Mouse (Mus musculus) MEL (cell line): Measurements from ENCODE around the gene Timp2. TPM values are rescaled to one million over a fixed set of nuclear protein-coding genes. Genes with fewer than 3 reads are reported as not detected.

ENCODE experiments used
- DNase-seq: peaks from one replicate; pipeline ENCODE4 v3.0.0; 2011; ENCODE audit warnings: low read depth, low spot score
- H3K27ac ChIP-seq: 2 replicates; pipeline ENCODE4 v1.5.1; 2012; ENCODE audit warnings: low read depth, mild to moderate bottlenecking, control low read depth, low read length, moderate library complexity; ENCODE audit not compliant: control insufficient read depth
- H3K27me3 ChIP-seq, 2 experiments: fragments of 150-350 bp in 1 of 2; sonication (generic) in 1 of 2; 2 replicates each; pipeline ENCODE4 v1.6.1; 2012; ENCODE audit warnings: low read length in 2 of 2, mild to moderate bottlenecking in 2 of 2, improper control_type of control experiment in 1 of 2, moderate library complexity in 1 of 2; ENCODE audit not compliant: insufficient read depth in 2 of 2, control insufficient read depth in 1 of 2
- H3K36me3 ChIP-seq, 2 experiments: 2 replicates each; pipeline ENCODE4 v1.6.1; 2012 to 2014; ENCODE audit warnings: low read length in 2 of 2, improper control_type of control experiment in 1 of 2, inconsistent platforms in 1 of 2, mild to moderate bottlenecking in 1 of 2; ENCODE audit not compliant: insufficient read depth in 2 of 2, control insufficient read depth in 1 of 2
- H3K4me1 ChIP-seq, 2 experiments: fragments of 150-350 bp in 1 of 2; sonication (generic) in 1 of 2; 2 replicates each; pipeline ENCODE4 v1.6.1; 2012; ENCODE audit warnings: low read length in 2 of 2, improper control_type of control experiment in 1 of 2, mild to moderate bottlenecking in 1 of 2; ENCODE audit not compliant: insufficient read depth in 2 of 2, control insufficient read depth in 1 of 2
- H3K4me3 ChIP-seq, 2 experiments: fragments of 150-350 bp in 1 of 2; sonication (generic) in 1 of 2; 2 replicates each; pipeline ENCODE4 v1.5.1; 2012; ENCODE audit warnings: low read depth in 2 of 2, low read length in 2 of 2, mild to moderate bottlenecking in 2 of 2, moderate library complexity in 2 of 2, control low read depth in 1 of 2, improper control_type of control experiment in 1 of 2; ENCODE audit not compliant: control insufficient read depth in 1 of 2, insufficient read depth in 1 of 2
- H3K79me2 ChIP-seq: 2 replicates; pipeline ENCODE4 v1.6.1; 2012; ENCODE audit warnings: mild to moderate bottlenecking, low read length, moderate library complexity; ENCODE audit not compliant: control insufficient read depth, poor library complexity, insufficient read depth
- H3K9ac ChIP-seq: 2 replicates; pipeline ENCODE4 v1.6.1; 2012; ENCODE audit warnings: low read depth, mild to moderate bottlenecking, control low read depth, low read length, moderate library complexity; ENCODE audit not compliant: control insufficient read depth, poor library complexity, severe bottlenecking
- H3K9me3 ChIP-seq: fragments of 150-350 bp; sonication (generic); replicated peaks from 2 replicates; pipeline ENCODE4 v1.6.1; 2012; ENCODE audit warnings: mild to moderate bottlenecking, low read length, improper control_type of control experiment, moderate library complexity; ENCODE audit not compliant: insufficient read depth
- BHLHE40 ChIP-seq: IDR thresholded peaks from 2 replicates; pipeline ENCODE4 v1.6.1; 2012; ENCODE audit warnings: low read depth, mild to moderate bottlenecking, inconsistent platforms, low read length, improper control_type of control experiment, borderline replicate concordance
- CTCF ChIP-seq, 3 experiments: IDR thresholded peaks in 2 of 3; conservative IDR thresholded peaks in 1 of 3; 2 replicates each; pipeline ENCODE4 v1.5.1; 2011 to 2012; ENCODE audit warnings: low read length in 3 of 3, low read depth in 2 of 3, mild to moderate bottlenecking in 2 of 3, improper control_type of control experiment in 1 of 3, inconsistent platforms in 1 of 3, mixed read lengths in 1 of 3, moderate library complexity in 1 of 3; ENCODE audit not compliant: control insufficient read depth in 1 of 3, insufficient read depth in 1 of 3, poor library complexity in 1 of 3, severe bottlenecking in 1 of 3
- ETS1 ChIP-seq: IDR thresholded peaks from 2 replicates; pipeline ENCODE4 v1.6.1; 2012; ENCODE audit warnings: low read depth, mild to moderate bottlenecking, inconsistent platforms, low read length, improper control_type of control experiment, moderate library complexity
- GABPA ChIP-seq: IDR thresholded peaks from 2 replicates; pipeline ENCODE4 v1.6.1; 2012; ENCODE audit warnings: low read depth, mild to moderate bottlenecking, inconsistent platforms, low read length, improper control_type of control experiment, moderate library complexity
- GATA1 ChIP-seq: IDR thresholded peaks from 2 replicates; pipeline ENCODE4 v1.6.1; 2011; ENCODE audit warnings: low read depth, low read length, improper control_type of control experiment
- HCFC1 ChIP-seq: IDR thresholded peaks from 2 replicates; pipeline ENCODE4 v1.6.1; 2012; ENCODE audit warnings: low read depth, mild to moderate bottlenecking, inconsistent platforms, low read length, improper control_type of control experiment, moderate library complexity
- KAT2A ChIP-seq: conservative IDR thresholded peaks from 2 replicates; pipeline ENCODE4 v1.6.1; 2012; ENCODE audit warnings: low read depth, low read length, improper control_type of control experiment, inconsistent platforms
- MAFK ChIP-seq: IDR thresholded peaks from 2 replicates; pipeline ENCODE4 v1.6.1; 2011; ENCODE audit warnings: low read depth, mild to moderate bottlenecking, low read length, improper control_type of control experiment, borderline replicate concordance
- MEF2A ChIP-seq: IDR thresholded peaks from 2 replicates; pipeline ENCODE4 v1.6.1; 2014; ENCODE audit warnings: low read depth, mild to moderate bottlenecking, inconsistent platforms, low read length, improper control_type of control experiment; ENCODE audit not compliant: poor library complexity, insufficient replicate concordance, severe bottlenecking; ENCODE audit errors: extremely low read depth
- MYB ChIP-seq: IDR thresholded peaks from 2 replicates; pipeline ENCODE4 v1.6.1; 2011; ENCODE audit warnings: mild to moderate bottlenecking, low read depth, low read length, improper control_type of control experiment
- POLR2AphosphoS5 ChIP-seq: IDR thresholded peaks from 2 replicates; pipeline ENCODE4 v1.6.1; 2012; ENCODE audit warnings: low read depth, borderline replicate concordance, mild to moderate bottlenecking, inconsistent platforms, low read length, moderate library complexity, mixed read lengths
- RAD21 ChIP-seq: IDR thresholded peaks from 2 replicates; pipeline ENCODE4 v1.6.1; 2011; ENCODE audit warnings: mild to moderate bottlenecking, low read depth, low read length, improper control_type of control experiment
- RCOR1 ChIP-seq: IDR thresholded peaks from 2 replicates; pipeline ENCODE4 v1.6.1; 2012; ENCODE audit warnings: low read depth, mild to moderate bottlenecking, inconsistent platforms, low read length, improper control_type of control experiment
- TAL1 ChIP-seq: IDR thresholded peaks from 2 replicates; pipeline ENCODE4 v1.6.1; 2012; ENCODE audit warnings: mild to moderate bottlenecking, inconsistent platforms, low read length, moderate library complexity, mixed read lengths
- UBTF ChIP-seq: IDR thresholded peaks from 2 replicates; pipeline ENCODE4 v1.6.1; 2012; ENCODE audit warnings: low read depth, mild to moderate bottlenecking, inconsistent platforms, low read length, improper control_type of control experiment, moderate library complexity, borderline replicate concordance; ENCODE audit not compliant: insufficient read depth
- USF1 ChIP-seq: IDR thresholded peaks from 2 replicates; pipeline ENCODE4 v1.6.1; 2014; ENCODE audit warnings: low read depth, mild to moderate bottlenecking, inconsistent platforms, low read length, improper control_type of control experiment, moderate library complexity
- ZMIZ1 ChIP-seq: IDR thresholded peaks from 2 replicates; pipeline ENCODE4 v1.6.1; 2012; ENCODE audit warnings: low read depth, mild to moderate bottlenecking, inconsistent platforms, low read length, improper control_type of control experiment, moderate library complexity
- polyA plus RNA-seq, 2 experiments: library from polyadenylated mRNA; stranded (reverse) in 1 of 2; unstranded in 1 of 2; fragments of >175 nt in 1 of 2; fragments of >200 nt in 1 of 2; gene quantifications; 2 replicates each; pipeline versions ENCODE4 v1.2.1 to v1.2.4; 2012; ENCODE audit warnings: low replicate concordance in 2 of 2, low read depth in 1 of 2; ENCODE audit not compliant: insufficient read length in 2 of 2, insufficient read depth in 1 of 2, missing spikeins in 1 of 2
- total RNA-seq: library from RNA; depleted of rRNA; stranded (reverse); fragments of 300-350 nt; gene quantifications from 2 replicates; pipeline ENCODE4 v1.2.3, GENCODE M21; 2012

The Timp2 gene
- total and polyA plus RNA-seq, 3 experiments = not detected

- peaks cover 4 to 11% of the 10 kb centered on the region in 2 experiments for H3K36me3 ChIP-seq
- TF ChIP-seq HCFC1 = no peak
- H3K4me3 ChIP-seq = no peak overlapping the region
- DNase-seq = no peak
- peaks cover 0 to 14% of the 10 kb centered on the region in 2 experiments; a peak in 2 of 4 replicates for H3K4me1 ChIP-seq
- H3K9me3 ChIP-seq = no peaks in the 10 kb centered on the region
- H3K79me2 ChIP-seq = peaks cover 30% of the 10 kb centered on the region
- H3K27me3 ChIP-seq = no peaks in the 10 kb centered on the region
- no peak overlapping the region for H3K27ac ChIP-seq
- no peak overlapping the region for H3K9ac ChIP-seq
Measured at GRCm38 (mm10) chr11:118287573-118287972, 68.0 kb downstream of the Timp2 start.

GRCm38 (mm10) chr11:118286434-118286833 is 69.1 kb downstream of the Timp2 start:
- DNase-seq = no peak
- Histone ChIP-seq H3K9me3 (no peaks in the 10 kb centered on the region), H3K27me3 (no peaks in the 10 kb centered on the region), H3K4me3 (no peak overlapping the region), H3K79me2 (peaks cover 30% of the 10 kb centered on the region), H3K36me3 (peaks cover 9 to 11% of the 10 kb centered on the region in 2 experiments), H3K27ac (no peak overlapping the region), H3K9ac (no peak overlapping the region), H3K4me1 (peaks cover 0 to 14% of the 10 kb centered on the region in 2 experiments; a peak in 2 of 4 replicates)
- TF ChIP-seq MEF2A (no peak), RCOR1 (no peak), HCFC1 (no peak), MAFK (no peak), MYB (no peak), KAT2A (no peak), USF1 (no peak), POLR2AphosphoS5 (no peak), ETS1 (no peak), RAD21 (no peak), GATA1 (no peak), ZMIZ1 (no peak), GABPA (no peak), CTCF (IDR thresholded peaks at IDR 0.05 in 2 of 3, conservative IDR thresholded peaks at IDR 0.05 in 1 of 3; ENCODE audit: control insufficient read depth in 1 of 3, insufficient read depth in 1 of 3, low read depth in 2 of 3, low read length in 3 of 3, poor library complexity in 1 of 3, severe bottlenecking in 1 of 3) (no peak), BHLHE40 (no peak), TAL1 (no peak), UBTF (no peak)
- TF ChIP-seq, all 39 proteins: peak for 0
